Mouse (Mus musculus): ENCODE measurements around the gene Tsga10. TPM values are rescaled to one million over a fixed set of nuclear protein-coding genes. Genes with fewer than 3 reads are reported as not detected.

Tsga10 gene
- polyA plus RNA-seq, 1 experiment from 2014 or later = 11.0 TPM

DNA sequence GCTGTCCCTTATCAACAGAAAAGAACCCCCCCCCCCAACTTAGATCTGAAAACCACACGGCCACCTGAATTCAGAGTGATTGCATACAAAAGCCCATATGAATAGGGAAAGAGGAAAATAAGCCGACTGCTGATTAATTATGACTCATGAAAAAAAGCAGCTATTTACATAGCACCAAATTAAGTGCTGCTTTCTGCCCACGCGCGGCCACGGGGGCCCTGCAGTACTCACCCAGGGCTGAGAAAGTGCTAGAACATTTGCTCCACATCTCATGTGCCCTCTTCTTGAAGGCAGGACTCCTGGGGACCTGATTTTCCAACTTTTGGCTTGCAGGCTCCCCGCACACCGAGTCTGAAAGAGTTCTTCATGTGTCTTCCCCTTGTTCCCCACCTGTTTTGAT lies 156.5 kb downstream of the Tsga10 start:
- H3K36me3 ChIP-seq = no peaks in the 10 kb centered on the region

DNA sequence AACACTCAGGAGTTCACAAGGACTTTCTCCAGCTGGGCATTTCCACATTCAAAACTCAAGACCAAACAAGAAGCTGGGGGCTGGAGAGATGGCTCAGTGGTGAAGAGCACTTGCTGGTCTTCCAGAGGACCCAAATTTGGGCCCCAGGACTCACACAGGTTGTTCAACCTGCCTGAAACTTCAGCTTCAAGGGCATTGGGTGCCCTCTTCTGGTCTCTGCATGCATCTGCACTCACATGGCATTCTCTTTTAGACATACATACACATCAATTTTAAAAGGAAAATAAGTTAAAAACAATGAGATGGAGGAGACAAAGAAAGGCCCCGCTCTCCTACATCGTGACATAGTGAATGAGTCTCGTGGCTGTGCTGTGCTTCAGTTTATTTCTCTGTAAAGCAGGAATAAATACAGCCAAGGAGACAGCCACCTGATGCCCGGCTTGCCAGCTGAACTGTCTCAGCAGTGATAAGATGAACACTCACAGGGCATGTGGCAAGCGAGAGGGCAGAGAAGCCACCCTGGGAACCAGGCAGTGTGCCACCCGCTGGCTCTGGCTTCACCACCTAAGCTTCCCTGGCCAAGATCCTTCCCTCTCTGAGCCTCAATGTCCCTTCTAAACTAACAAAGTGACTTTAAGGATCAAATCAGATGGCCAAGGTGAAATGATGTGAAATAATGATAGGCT lies 157.8 kb downstream of the Tsga10 start:
- Histone ChIP-seq H3K4me3 (no peak overlapping the region), H3K4me1 (no peaks in the 10 kb centered on the region), H3K9me3 (replicated peaks) (no peaks in the 10 kb centered on the region), H3K27me3 (ENCODE audit: low read depth, poor library complexity, severe bottlenecking) (no peaks in the 10 kb centered on the region), H3K36me3 (no peaks in the 10 kb centered on the region), H3K27ac (replicated peaks) (no peak overlapping the region)
- DNase-seq (ENCODE audit: low spot score) = no peak
- WGBS = 92% methylated on average over 6 of the region's 6 CpGs

More for the DNA sequence above, 156.5 kb downstream of the Tsga10 start:
- Histone ChIP-seq H3K27ac (replicated peaks) (no peak overlapping the region), H3K4me3 (no peak overlapping the region), H3K27me3 (ENCODE audit: low read depth, poor library complexity, severe bottlenecking) (no peaks in the 10 kb centered on the region), H3K4me1 (no peaks in the 10 kb centered on the region), H3K9me3 (replicated peaks) (no peaks in the 10 kb centered on the region)
- DNase-seq (ENCODE audit: low spot score) = no peak
- 90% methylated on average over 8 of the region's 8 CpGs for WGBS

Other genes with a start within 250 kb of the Tsga10 start
- 0.73 and 0.75 TPM in 2 replicates for gene 2010300C02Rik, start 146.3 kb downstream of the Tsga10 start, polyA plus RNA-seq (2016; fragmentation: Nextera tagmentation; extraction: Ambion mirVana)
- 7.3 and 8.9 TPM in 2 replicates for gene Lipt1, start 5.3 kb upstream of the Tsga10 start, polyA plus RNA-seq (2016; fragmentation: Nextera tagmentation; extraction: Ambion mirVana)
- 20.8 and 23.1 TPM in 2 replicates for gene Mitd1, start 24.0 kb upstream of the Tsga10 start, polyA plus RNA-seq (2016; fragmentation: Nextera tagmentation; extraction: Ambion mirVana)
- gene Mrpl30, start 24.0 kb upstream of the Tsga10 start, polyA plus RNA-seq (2016; fragmentation: Nextera tagmentation; extraction: Ambion mirVana) = 245 and 251 TPM in 2 replicates
- not detected in 2 replicates for gene Lyg2, start 50.1 kb upstream of the Tsga10 start, polyA plus RNA-seq (2016; fragmentation: Nextera tagmentation; extraction: Ambion mirVana)
- not detected in 2 replicates for gene Lyg1, start 91.3 kb upstream of the Tsga10 start, polyA plus RNA-seq (2016; fragmentation: Nextera tagmentation; extraction: Ambion mirVana)
- 154 and 160 TPM in 2 replicates for gene Txndc9, start 131.5 kb upstream of the Tsga10 start, polyA plus RNA-seq (2016; fragmentation: Nextera tagmentation; extraction: Ambion mirVana)
- 24.7 and 24.9 TPM in 2 replicates for gene Eif5b, start 131.6 kb upstream of the Tsga10 start, polyA plus RNA-seq (2016; fragmentation: Nextera tagmentation; extraction: Ambion mirVana)

Measured in midbrain, embryonic 10.5 days (tissue).